ENCODE assay signal across 8 mouse cellular contexts in genomic region chr3:95015891-95016531, GRCm38 (mm10). TPM values are rescaled to one million over a fixed set of nuclear protein-coding genes. Genes with fewer than 3 reads are reported as not detected.
DNase-seq lines count a peak whose midpoint lies in the region; ATAC-seq and TF ChIP-seq lines count a peak whose summit lies in the region.

No protein-coding gene starts in this region.

- peaks cover 4 to 15% of the 10 kb centered on the region in 2 experiments for H3K4me1 ChIP-seq in MEL (ENCODE audit: control insufficient read depth in 1 of 2, insufficient read depth in 2 of 2, low read length in 2 of 2)
- peaks cover 17% of the 10 kb centered on the region for H3K4me1 ChIP-seq in cerebellum, adult 2 months (ENCODE audit: control insufficient read depth, insufficient read depth, low read length)
- peaks cover 12% of the 10 kb centered on the region for H3K4me1 ChIP-seq in forebrain, postnatal 0 days (ENCODE audit: insufficient read depth)
- H3K4me1 ChIP-seq in lung, embryonic 15.5 days, result peaks cover 20% of the 10 kb centered on the region

- H3K79me2 ChIP-seq in MEL (ENCODE audit: control insufficient read depth, insufficient read depth, low read length, poor library complexity), result peaks cover 24% of the 10 kb centered on the region

- H3K27ac ChIP-seq in MEL (ENCODE audit: control insufficient read depth, low read depth, low read length), result peak overlapping the region; percentile 95
- peak overlapping the region; percentile 87 for H3K27ac ChIP-seq in cerebellum, adult 2 months (ENCODE audit: insufficient read depth, low read length)
- peak overlapping the region; percentile 97 for H3K27ac ChIP-seq in forebrain, postnatal 0 days (ENCODE audit: low read depth, low read length)
- peak overlapping the region; percentile 98 for H3K27ac ChIP-seq in lung, embryonic 15.5 days

- peak overlapping the region; percentile 61 for H3K4me2 ChIP-seq in forebrain, postnatal 0 days (ENCODE audit: low read depth)
- peak overlapping the region; percentile 77 for H3K4me2 ChIP-seq in lung, embryonic 15.5 days

- H3K9me3 ChIP-seq in MEL (replicated peaks; ENCODE audit: insufficient read depth, low read length), result no peaks in the 10 kb centered on the region
- H3K9me3 ChIP-seq in forebrain, postnatal 0 days (ENCODE audit: low read length), result no peaks in the 10 kb centered on the region
- no peaks in the 10 kb centered on the region for H3K9me3 ChIP-seq in lung, embryonic 15.5 days

- peak; percentile 45 to 86 for TF ChIP-seq POLR2A in MEL (IDR thresholded peaks at IDR 0.05; ENCODE audit: control insufficient read depth in 1 of 2, insufficient read depth in 1 of 2, low read depth in 1 of 2, low read length in 2 of 2, poor library complexity in 1 of 2)
- no peak for TF ChIP-seq POLR2A in cerebellum, adult 2 months (IDR thresholded peaks at IDR 0.05; ENCODE audit: borderline replicate concordance, insufficient read depth, low read length)

- ATAC-seq in forebrain, postnatal 0 days, result peak; percentile 74
- ATAC-seq in lung, embryonic 15.5 days (ENCODE audit: borderline replicate concordance, extremely low read depth, low FRiP score, low TSS enrichment), result peak; percentile 67

- H3K9ac ChIP-seq in MEL (ENCODE audit: control insufficient read depth, low read depth, low read length, poor library complexity, severe bottlenecking), result peak overlapping the region; percentile 82
- H3K9ac ChIP-seq in forebrain, postnatal 0 days, result peak overlapping the region; percentile 69
- H3K9ac ChIP-seq in lung, embryonic 15.5 days, result peak overlapping the region; percentile 57

- TF ChIP-seq EP300 in MEL (IDR thresholded peaks at IDR 0.05; ENCODE audit: low read depth in 1 of 2, low read length in 2 of 2), result no peak; a peak in 1 of 4 replicates

- DNase-seq in MEL (ENCODE audit: low read depth, low spot score), result peak; percentile 100
- DNase-seq in cerebellum, adult 2 months, result peak; percentile 97 to 98
- DNase-seq in forebrain, postnatal 0 days, result peak; percentile 94
- peak; percentile 93 for DNase-seq in heart, postnatal 4 days
- DNase-seq in layer of hippocampus, adult 8-10 months (ENCODE audit: low spot score in 2 of 2), result peak; percentile 92 to 94
- peak; percentile 91 for DNase-seq in ovary, adult 18-20 months (ENCODE audit: low spot score)
- DNase-seq in thymus, postnatal 0 days (ENCODE audit: low spot score), result peak; percentile 94

- H3K4me3 ChIP-seq in MEL (ENCODE audit: control insufficient read depth in 1 of 2, insufficient read depth in 1 of 2, low read depth in 2 of 2, low read length in 2 of 2), result peak overlapping the region; percentile 65 to 71
- H3K4me3 ChIP-seq in cerebellum, adult 2 months (replicated peaks; ENCODE audit: insufficient read depth, low read depth, low read length), result peak overlapping the region; percentile 86
- H3K4me3 ChIP-seq in forebrain, postnatal 0 days (ENCODE audit: low read depth, low read length), result peak overlapping the region; percentile 77
- H3K4me3 ChIP-seq in lung, embryonic 15.5 days, result peak overlapping the region; percentile 89

- WGBS in cerebellum, adult 2 months, result under 1% methylated on average over 40 of the region's 40 CpGs
- 1% methylated on average over 40 of the region's 40 CpGs for WGBS in forebrain, postnatal 0 days
- WGBS in lung, embryonic 15.5 days, result under 1% methylated on average over 40 of the region's 40 CpGs

- TF ChIP-seq CTCF in MEL (IDR thresholded peaks at IDR 0.05 in 2 of 3, conservative IDR thresholded peaks at IDR 0.05 in 1 of 3; ENCODE audit: control insufficient read depth in 1 of 3, insufficient read depth in 1 of 3, low read depth in 2 of 3, low read length in 3 of 3, poor library complexity in 1 of 3, severe bottlenecking in 1 of 3), result no peak
- TF ChIP-seq CTCF in cerebellum, adult 2 months (IDR thresholded peaks at IDR 0.05; ENCODE audit: borderline replicate concordance, insufficient read depth, low read depth, low read length), result no peak
- no peak for TF ChIP-seq CTCF in forebrain, postnatal 0 days (IDR thresholded peaks at IDR 0.05; ENCODE audit: low read depth)

- no peak for TF ChIP-seq RAD21 in MEL (IDR thresholded peaks at IDR 0.05; ENCODE audit: low read depth, low read length)

- peaks cover 0 to 15% of the 10 kb centered on the region in 2 experiments; a peak in 2 of 4 replicates for H3K36me3 ChIP-seq in MEL (ENCODE audit: control insufficient read depth in 1 of 2, insufficient read depth in 2 of 2, low read length in 2 of 2)
- peaks cover 9% of the 10 kb centered on the region for H3K36me3 ChIP-seq in forebrain, postnatal 0 days (ENCODE audit: insufficient read depth)
- H3K36me3 ChIP-seq in lung, embryonic 15.5 days, result peaks cover 16% of the 10 kb centered on the region

- no peaks in the 10 kb centered on the region for H3K27me3 ChIP-seq in MEL (ENCODE audit: control insufficient read depth in 1 of 2, insufficient read depth in 2 of 2, low read length in 2 of 2)
- no peaks in the 10 kb centered on the region for H3K27me3 ChIP-seq in cerebellum, adult 2 months (ENCODE audit: control insufficient read depth, insufficient read depth, low read length)
- H3K27me3 ChIP-seq in forebrain, postnatal 0 days (ENCODE audit: insufficient read depth, low read length), result no peaks in the 10 kb centered on the region
- no peaks in the 10 kb centered on the region for H3K27me3 ChIP-seq in lung, embryonic 15.5 days

TF ChIP-seq in MEL, 35 proteins besides CTCF, POLR2A, EP300 and RAD21:
- TF ChIP-seq TCF12 (IDR thresholded peaks at IDR 0.05; ENCODE audit: low read depth, low read length), result peak; percentile 48; the same call in 1 of the 2 replicates
- TF ChIP-seq E2F4 (IDR thresholded peaks at IDR 0.05; ENCODE audit: borderline replicate concordance, low read depth, low read length), result peak; percentile 99
- peak; percentile 65 for TF ChIP-seq NELFE (IDR thresholded peaks at IDR 0.05; ENCODE audit: low read depth, low read length)
- peak; percentile 83 for TF ChIP-seq HCFC1 (IDR thresholded peaks at IDR 0.05; ENCODE audit: low read depth, low read length)
- TF ChIP-seq ELF1 (IDR thresholded peaks at IDR 0.05; ENCODE audit: low read depth, low read length), result peak; percentile 92
- TF ChIP-seq NRF1 (IDR thresholded peaks at IDR 0.05; ENCODE audit: insufficient read depth, low read depth, low read length, poor library complexity, severe bottlenecking), result peak; percentile 48; the same call in 1 of the 2 replicates
- TF ChIP-seq POLR2AphosphoS2 (IDR thresholded peaks at IDR 0.05; ENCODE audit: low read length), result peak; percentile 77
- TF ChIP-seq RCOR1 (IDR thresholded peaks at IDR 0.05; ENCODE audit: low read depth, low read length), result no peak
- TF ChIP-seq MAX (IDR thresholded peaks at IDR 0.05; ENCODE audit: low read length), result peak; percentile 92
- no peak for TF ChIP-seq CHD1 (IDR thresholded peaks at IDR 0.05; ENCODE audit: low read depth, low read length)
- TF ChIP-seq MYB (IDR thresholded peaks at IDR 0.05; ENCODE audit: low read depth, low read length), result no peak
- TF ChIP-seq TBP (IDR thresholded peaks at IDR 0.05; ENCODE audit: low read depth, low read length), result peak; percentile 57; the same call in 1 of the 2 replicates
- TF ChIP-seq MYC (IDR thresholded peaks at IDR 0.05; ENCODE audit: low read depth, low read length), result peak; percentile 91
- no peak for TF ChIP-seq JUND (IDR thresholded peaks at IDR 0.05; ENCODE audit: low read depth, low read length)
- TF ChIP-seq GATA1 (IDR thresholded peaks at IDR 0.05; ENCODE audit: low read depth, low read length), result no peak
- peak; percentile 89 for TF ChIP-seq SIN3A (IDR thresholded peaks at IDR 0.05; ENCODE audit: low read length)
- peak; percentile 67; the same call in 1 of the 2 replicates for TF ChIP-seq MXI1 (IDR thresholded peaks at IDR 0.05; ENCODE audit: low read depth, low read length)

RNA-seq across cellular contexts. Expression of gene Zfp687, which starts 0.8 kb away (rescaled TPM):
- total RNA-seq in MEL (2012; rRNA removed), result 14.5 and 16.2 TPM in 2 replicates
- 10 to 100 TPM in 1 of 2 experiments, not detected in 1; 36.6 TPM for polyA plus RNA-seq in MEL (2012; ENCODE audit: insufficient read depth in 1 of 2, insufficient read length in 2 of 2, low read depth in 1 of 2, low replicate concordance in 2 of 2, missing spikeins in 1 of 2)
- polyA plus RNA-seq in cerebellum, adult 2 months (2012; rRNA removed), result 40.9 and 43.8 TPM in 2 replicates
- 20.3 and 23.1 TPM in 2 replicates for total RNA-seq in forebrain, postnatal 0 days (2014; rRNA removed)
- polyA plus RNA-seq in forebrain, postnatal 0 days (2015; fragmentation: Nextera tagmentation; extraction: Ambion mirVana), result 9.8 and 13.1 TPM in 2 replicates
- 10 to 100 TPM; 30.7 to 33.4 TPM for total RNA-seq in heart, postnatal 4 days (2021)
- 10 to 100 TPM; 25.1 to 35.1 (median 30.6) TPM for total RNA-seq in layer of hippocampus, adult 8-10 months (2022)
- polyA plus RNA-seq in lung, embryonic 15.5 days (2015; fragmentation: Nextera tagmentation; extraction: Ambion mirVana), result 22.0 and 22.9 TPM in 2 replicates
- 16.7 and 18.4 TPM in 2 replicates for polyA plus RNA-seq in thymus, postnatal 0 days (2015; fragmentation: Nextera tagmentation; extraction: Ambion mirVana)

RNA-seq across cellular contexts. Expression of gene Psmd4, which starts 26.4 kb away (rescaled TPM):
- total RNA-seq in MEL (2012; rRNA removed), result 631 and 709 TPM in 2 replicates
- 100 to 1,000 TPM in 1 of 2 experiments, not detected in 1; 816 TPM for polyA plus RNA-seq in MEL (2012; ENCODE audit: insufficient read depth in 1 of 2, insufficient read length in 2 of 2, low read depth in 1 of 2, low replicate concordance in 2 of 2, missing spikeins in 1 of 2)
- 227 and 245 TPM in 2 replicates for polyA plus RNA-seq in cerebellum, adult 2 months (2012; rRNA removed)
- 203 and 255 TPM in 2 replicates for total RNA-seq in forebrain, postnatal 0 days (2014; rRNA removed)
- 278 and 279 TPM in 2 replicates for polyA plus RNA-seq in forebrain, postnatal 0 days (2015; fragmentation: Nextera tagmentation; extraction: Ambion mirVana)
- 100 to 1,000 TPM; 145 to 147 TPM for total RNA-seq in heart, postnatal 4 days (2021)
- 100 to 1,000 TPM; 137 to 166 (median 159) TPM for total RNA-seq in layer of hippocampus, adult 8-10 months (2022)
- polyA plus RNA-seq in lung, embryonic 15.5 days (2015; fragmentation: Nextera tagmentation; extraction: Ambion mirVana), result 239 and 245 TPM in 2 replicates
- 310 and 313 TPM in 2 replicates for polyA plus RNA-seq in thymus, postnatal 0 days (2015; fragmentation: Nextera tagmentation; extraction: Ambion mirVana)

RNA-seq across cellular contexts. Expression of gene Pi4kb, which starts 41.5 kb away (rescaled TPM):
- total RNA-seq in MEL (2012; rRNA removed), result 45.0 and 45.1 TPM in 2 replicates
- 10 to 100 TPM in 1 of 2 experiments, not detected in 1; 56.7 TPM for polyA plus RNA-seq in MEL (2012; ENCODE audit: insufficient read depth in 1 of 2, insufficient read length in 2 of 2, low read depth in 1 of 2, low replicate concordance in 2 of 2, missing spikeins in 1 of 2)
- polyA plus RNA-seq in cerebellum, adult 2 months (2012; rRNA removed), result 68.4 and 68.9 TPM in 2 replicates
- total RNA-seq in forebrain, postnatal 0 days (2014; rRNA removed), result 69.9 and 79.8 TPM in 2 replicates
- 24.6 and 25.5 TPM in 2 replicates for polyA plus RNA-seq in forebrain, postnatal 0 days (2015; fragmentation: Nextera tagmentation; extraction: Ambion mirVana)
- total RNA-seq in heart, postnatal 4 days (2021), result 10 to 100 TPM; 33.4 to 36.5 TPM
- 10 to 100 TPM; 58.7 to 64.8 (median 59.6) TPM for total RNA-seq in layer of hippocampus, adult 8-10 months (2022)
- 20.5 and 21.8 TPM in 2 replicates for polyA plus RNA-seq in lung, embryonic 15.5 days (2015; fragmentation: Nextera tagmentation; extraction: Ambion mirVana)
- 18.4 and 21.6 TPM in 2 replicates for polyA plus RNA-seq in thymus, postnatal 0 days (2015; fragmentation: Nextera tagmentation; extraction: Ambion mirVana)

Comparison
In these comparisons a context has a peak if more than half of its experiments do, and no peak if none do; other contexts are left out.
1. Peak in every context shown above with its lines: DNase-seq, ATAC-seq, H3K4me3 ChIP-seq and H3K27ac ChIP-seq.